Mouse (Mus musculus): ENCODE measurements around the gene Pnpla1. TPM values are rescaled to one million over a fixed set of nuclear protein-coding genes. Genes with fewer than 3 reads are reported as not detected.
"Not testable (repeated sequence)": the region's sequence is repeated elsewhere in the genome, so short reads cannot be mapped to it uniquely, and the experiment has no call there.

Gene Pnpla1
- polyA plus RNA-seq, 1 experiment from 2014 or later = 0.04 TPM

DNA sequence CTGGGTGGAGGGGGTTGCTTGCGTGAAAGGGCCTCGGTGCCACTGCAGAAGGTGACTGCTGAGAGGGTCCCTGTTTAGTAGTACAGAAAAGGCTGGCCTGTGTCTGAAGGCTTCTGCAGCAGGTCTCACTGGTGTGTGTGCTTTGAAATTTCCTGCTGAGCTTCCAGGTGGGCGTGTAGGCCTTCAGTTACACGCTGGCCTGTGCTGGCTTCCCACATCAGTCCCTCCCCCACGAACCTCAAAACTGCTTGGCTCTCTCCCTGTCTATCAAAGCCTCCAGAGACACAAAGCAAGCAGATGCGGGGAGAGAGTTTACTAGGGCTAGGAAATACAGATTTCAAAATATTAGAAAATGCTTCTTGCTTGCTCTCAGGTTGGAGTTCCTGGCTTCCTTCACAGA is 33.3 kb upstream of the Pnpla1 start:
- 80% methylated on average over 6 of the region's 6 CpGs for WGBS
- ATAC-seq (ENCODE audit: low FRiP score, low read depth) = no peak
- H3K9ac ChIP-seq = no peak overlapping the region
- no peaks in the 10 kb centered on the region for H3K9me3 ChIP-seq
- no peak overlapping the region for H3K27ac ChIP-seq (replicated peaks)
- no peak overlapping the region for H3K4me3 ChIP-seq
- H3K4me1 ChIP-seq (replicated peaks) = no peaks in the 10 kb centered on the region
- peaks cover 54% of the 10 kb centered on the region for H3K36me3 ChIP-seq
- no peak overlapping the region for H3K4me2 ChIP-seq
- no peaks in the 10 kb centered on the region for H3K27me3 ChIP-seq

DNA sequence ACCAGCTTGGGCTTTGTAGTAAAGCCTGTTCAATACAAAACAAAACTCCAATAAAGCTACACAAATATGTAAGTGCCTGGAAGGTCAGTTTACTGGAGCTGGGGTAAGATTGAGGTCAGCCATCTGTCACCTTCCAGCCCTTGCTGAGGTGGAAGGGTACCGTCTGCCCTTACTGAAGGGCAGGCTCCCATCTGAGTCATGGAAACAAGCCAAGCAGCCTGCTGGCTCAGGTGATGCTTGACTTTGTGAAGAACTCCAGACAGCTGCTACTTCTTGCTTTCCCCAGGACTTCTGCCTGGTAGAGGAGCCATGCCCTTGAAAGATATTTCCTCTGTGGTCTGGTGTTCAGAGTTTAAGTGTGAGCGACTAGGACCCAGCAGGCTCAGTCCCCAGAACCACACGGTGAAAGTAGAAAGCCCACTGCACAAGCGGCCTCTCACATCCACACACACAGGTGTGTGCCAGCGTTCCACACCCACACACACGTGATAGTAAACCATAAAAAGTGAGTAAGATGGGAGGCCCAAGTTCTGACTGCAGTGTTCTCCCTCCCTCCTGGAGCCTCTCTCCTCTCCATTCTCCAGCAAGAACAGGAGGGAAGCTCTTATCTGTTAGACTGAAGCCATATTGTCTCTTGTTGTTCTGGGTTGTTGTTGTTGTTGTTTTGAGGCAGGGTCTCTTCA is 32.7 kb upstream of the Pnpla1 start:
- H3K4me3 ChIP-seq = no peak overlapping the region
- H3K4me1 ChIP-seq (replicated peaks) = no peaks in the 10 kb centered on the region
- H3K9me3 ChIP-seq = no peaks in the 10 kb centered on the region
- 90% methylated on average over 6 of the region's 6 CpGs for WGBS
- no peak overlapping the region for H3K4me2 ChIP-seq
- no peaks in the 10 kb centered on the region for H3K27me3 ChIP-seq
- ATAC-seq (ENCODE audit: low FRiP score, low read depth) = no peak
- H3K27ac ChIP-seq (replicated peaks) = no peak overlapping the region
- peaks cover 53% of the 10 kb centered on the region for H3K36me3 ChIP-seq
- H3K9ac ChIP-seq = no peak overlapping the region

GRCm38 (mm10) chr17:28827665-28828231 is 30.5 kb upstream of the Pnpla1 start:
- Histone ChIP-seq H3K27me3 (no peaks in the 10 kb centered on the region), H3K4me1 (replicated peaks) (no peaks in the 10 kb centered on the region), H3K4me2 (no peak overlapping the region), H3K27ac (replicated peaks) (no peak overlapping the region), H3K9me3 (no peaks in the 10 kb centered on the region), H3K36me3 (peaks cover 39% of the 10 kb centered on the region), H3K9ac (no peak overlapping the region), H3K4me3 (no peak overlapping the region)
- no peak for ATAC-seq (ENCODE audit: low FRiP score, low read depth)
- WGBS = 93% methylated on average over 8 of the region's 8 CpGs

DNA sequence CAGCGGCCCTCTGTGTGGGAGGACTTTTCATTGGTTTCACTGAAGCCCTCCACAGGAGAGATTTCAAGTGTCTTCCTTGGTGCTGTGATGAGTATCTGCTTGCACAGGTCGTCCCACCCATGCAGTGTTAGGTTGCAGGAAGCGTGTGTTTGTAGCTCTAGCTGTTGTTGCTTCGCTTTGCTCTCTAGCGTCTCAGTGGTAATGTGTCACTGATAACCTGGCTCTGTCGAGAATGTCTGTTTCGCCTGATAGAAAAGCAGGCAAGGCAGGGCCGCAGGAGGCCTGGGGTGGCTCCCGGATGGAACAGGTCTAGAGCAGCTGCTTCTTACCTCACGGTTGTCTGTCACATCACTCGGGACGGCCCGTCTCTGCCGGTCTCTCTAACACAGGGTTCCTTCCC is 29.1 kb upstream of the Pnpla1 start:
- no peak for ATAC-seq (ENCODE audit: low FRiP score, low read depth)
- Histone ChIP-seq H3K36me3 (peaks cover 27% of the 10 kb centered on the region), H3K9me3 (no peaks in the 10 kb centered on the region)

DNA sequence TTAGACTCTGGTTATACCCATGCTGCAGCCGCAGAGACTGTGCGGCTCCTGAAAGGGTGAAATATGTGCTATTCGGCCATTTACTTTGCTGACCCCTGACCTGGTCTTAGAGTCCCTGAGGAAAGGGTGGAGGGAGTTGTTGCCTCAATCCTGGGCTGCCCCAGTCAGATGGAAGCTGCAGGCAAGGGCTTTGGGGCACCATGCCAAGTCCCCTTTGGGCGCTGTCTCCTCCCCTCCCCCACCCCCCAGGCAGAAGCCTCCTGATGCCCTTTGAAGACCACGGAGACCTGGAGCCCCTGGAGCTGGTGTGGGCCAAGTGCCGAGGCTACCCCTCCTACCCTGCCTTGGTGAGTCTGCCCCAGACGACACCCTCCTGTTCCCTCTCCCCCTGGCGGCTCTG is 27.1 kb upstream of the Pnpla1 start:
- Histone ChIP-seq H3K4me3 (no peak overlapping the region), H3K9me3 (no peaks in the 10 kb centered on the region), H3K4me2 (no peak overlapping the region), H3K27ac (replicated peaks) (no peak overlapping the region), H3K9ac (no peak overlapping the region), H3K27me3 (no peaks in the 10 kb centered on the region), H3K36me3 (peaks cover 25% of the 10 kb centered on the region), H3K4me1 (replicated peaks) (no peaks in the 10 kb centered on the region)
- WGBS = 77% methylated on average over 8 of the region's 8 CpGs
- no peak for ATAC-seq (ENCODE audit: low FRiP score, low read depth)

More for the DNA sequence above, 29.1 kb upstream of the Pnpla1 start:
- 87% methylated on average over 14 of the region's 14 CpGs for WGBS
- H3K4me2 ChIP-seq = no peak overlapping the region
- H3K4me1 ChIP-seq (replicated peaks) = no peaks in the 10 kb centered on the region
- H3K27me3 ChIP-seq = no peaks in the 10 kb centered on the region
- H3K9ac ChIP-seq = no peak overlapping the region
- no peak overlapping the region for H3K27ac ChIP-seq (replicated peaks)
- no peak overlapping the region for H3K4me3 ChIP-seq

- H3K4me2 ChIP-seq = no peak overlapping the region
- no peaks in the 10 kb centered on the region for H3K4me1 ChIP-seq (replicated peaks)
- H3K9ac ChIP-seq = no peak overlapping the region
- no peak overlapping the region for H3K27ac ChIP-seq (replicated peaks)
- ATAC-seq (ENCODE audit: low FRiP score, low read depth) = no peak
- 89% methylated on average over 9 of the region's 9 CpGs for whole genome bisulfite sequencing
- H3K27me3 ChIP-seq = no peaks in the 10 kb centered on the region
- peaks cover 35% of the 10 kb centered on the region for H3K36me3 ChIP-seq
- H3K4me3 ChIP-seq = no peak overlapping the region
- H3K9me3 ChIP-seq = no peaks in the 10 kb centered on the region
Measured at GRCm38 (mm10) chr17:28832040-28832439, 26.2 kb upstream of the Pnpla1 start.

GRCm38 (mm10) chr17:28832875-28833274 is 25.3 kb upstream of the Pnpla1 start:
- Histone ChIP-seq H3K27me3 (no peaks in the 10 kb centered on the region), H3K36me3 (peaks cover 39% of the 10 kb centered on the region), H3K4me1 (replicated peaks) (no peaks in the 10 kb centered on the region), H3K27ac (replicated peaks) (no peak overlapping the region), H3K9ac (no peak overlapping the region), H3K4me3 (no peak overlapping the region), H3K9me3 (no peaks in the 10 kb centered on the region), H3K4me2 (no peak overlapping the region)
- ATAC-seq (ENCODE audit: low FRiP score, low read depth) = no peak
- 92% methylated on average over 3 of the region's 3 CpGs for WGBS

GRCm38 (mm10) chr17:28834676-28835075 is 23.5 kb upstream of the Pnpla1 start:
- no peak overlapping the region for H3K9ac ChIP-seq
- WGBS = 78% methylated on average over 10 of the region's 10 CpGs
- peaks cover 47% of the 10 kb centered on the region for H3K36me3 ChIP-seq
- no peak for ATAC-seq (ENCODE audit: low FRiP score, low read depth)
- no peak overlapping the region for H3K4me2 ChIP-seq
- no peak overlapping the region for H3K27ac ChIP-seq (replicated peaks)
- H3K4me1 ChIP-seq (replicated peaks) = no peaks in the 10 kb centered on the region
- no peaks in the 10 kb centered on the region for H3K27me3 ChIP-seq
- no peaks in the 10 kb centered on the region for H3K9me3 ChIP-seq
- no peak overlapping the region for H3K4me3 ChIP-seq

DNA sequence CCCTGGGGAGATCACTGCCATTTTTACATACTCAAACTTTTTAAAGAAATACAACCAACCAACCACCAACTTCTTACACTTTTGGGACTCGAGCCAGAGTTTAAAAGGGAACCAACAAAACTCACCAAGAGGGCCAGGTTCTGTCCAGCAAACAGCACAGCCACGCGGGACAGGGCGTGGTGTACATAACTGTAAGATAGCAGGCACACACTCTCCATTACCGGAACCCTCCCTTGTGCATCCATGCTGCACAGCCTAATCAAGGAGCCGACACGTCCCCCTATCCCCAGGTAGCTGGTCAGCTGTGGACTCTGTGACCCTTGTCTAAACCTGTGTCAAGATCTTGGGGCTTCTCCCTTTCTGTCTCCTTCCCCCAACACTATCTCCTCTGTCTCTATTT is 20.4 kb upstream of the Pnpla1 start:
- no peak overlapping the region for H3K9ac ChIP-seq
- H3K36me3 ChIP-seq = peaks cover 39% of the 10 kb centered on the region
- no peak for ATAC-seq (ENCODE audit: low FRiP score, low read depth)
- H3K4me3 ChIP-seq = no peak overlapping the region
- 95% methylated on average over 7 of the region's 7 CpGs for WGBS
- H3K4me2 ChIP-seq = no peak overlapping the region
- no peaks in the 10 kb centered on the region for H3K4me1 ChIP-seq (replicated peaks)
- no peak overlapping the region for H3K27ac ChIP-seq (replicated peaks)
- H3K27me3 ChIP-seq = no peaks in the 10 kb centered on the region
- H3K9me3 ChIP-seq = no peaks in the 10 kb centered on the region

DNA sequence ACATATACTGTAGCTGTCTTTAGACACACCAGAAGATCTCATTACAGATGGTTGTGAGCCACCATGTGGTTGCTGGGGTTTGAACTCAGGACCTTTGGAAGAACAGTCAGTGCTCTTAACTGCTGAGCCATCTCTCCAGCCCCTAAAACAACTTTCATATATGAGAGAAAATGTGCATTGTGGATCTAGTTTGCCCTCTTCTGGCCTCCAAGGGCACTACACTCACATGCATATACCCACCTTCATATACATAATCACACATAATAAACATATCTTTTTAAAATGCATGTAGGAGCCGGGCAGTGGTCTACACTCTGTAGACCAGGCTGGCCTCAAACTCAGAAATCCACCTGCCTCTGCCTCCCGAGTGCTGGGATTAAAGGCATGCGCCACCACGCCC is 16.3 kb upstream of the Pnpla1 start:
- H3K4me3 ChIP-seq; H3K27ac ChIP-seq (replicated peaks); H3K9me3 ChIP-seq; ATAC-seq (ENCODE audit: low FRiP score, low read depth); H3K4me1 ChIP-seq (replicated peaks); H3K27me3 ChIP-seq; H3K4me2 ChIP-seq; H3K9ac ChIP-seq: not testable (repeated sequence)
- 99% methylated on average over 4 of the region's 4 CpGs for WGBS
- peaks cover 28% of the 10 kb centered on the region for H3K36me3 ChIP-seq

DNA sequence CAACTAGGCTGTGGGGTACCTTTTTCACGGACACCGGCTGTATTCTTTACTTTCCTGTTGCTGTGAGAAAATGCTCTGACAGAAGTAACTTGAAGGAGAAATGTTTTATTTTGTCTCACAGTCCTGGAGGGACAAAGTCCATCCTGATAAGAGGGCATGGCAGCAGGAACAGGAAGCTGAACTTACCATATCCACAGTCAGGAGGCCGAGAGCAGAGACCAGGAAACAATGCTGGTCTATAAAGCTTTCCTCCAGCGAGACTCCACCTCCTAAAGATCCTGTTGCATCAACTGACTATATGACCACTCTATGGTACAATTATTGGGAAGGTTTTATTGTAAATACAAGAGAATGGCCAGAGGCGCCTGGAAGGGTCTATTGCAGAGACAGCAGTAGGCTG is 14.5 kb upstream of the Pnpla1 start:
- Histone ChIP-seq H3K9ac (no peak overlapping the region), H3K4me1 (replicated peaks) (no peaks in the 10 kb centered on the region), H3K9me3 (no peaks in the 10 kb centered on the region), H3K27me3 (no peaks in the 10 kb centered on the region), H3K4me3 (no peak overlapping the region), H3K4me2 (no peak overlapping the region), H3K27ac (replicated peaks) (no peak overlapping the region), H3K36me3 (peaks cover 12% of the 10 kb centered on the region)
- WGBS = 88% methylated on average over 5 of the region's 5 CpGs
- ATAC-seq (ENCODE audit: low FRiP score, low read depth) = no peak

- no peak overlapping the region for H3K9ac ChIP-seq
- no peaks in the 10 kb centered on the region for H3K4me1 ChIP-seq (replicated peaks)
- no peaks in the 10 kb centered on the region for H3K27me3 ChIP-seq
- H3K9me3 ChIP-seq = no peaks in the 10 kb centered on the region
- no peak for ATAC-seq (ENCODE audit: low FRiP score, low read depth)
- WGBS = 79% methylated on average over 11 of the region's 11 CpGs
- H3K4me2 ChIP-seq = no peak overlapping the region
- H3K4me3 ChIP-seq = no peak overlapping the region
- H3K27ac ChIP-seq (replicated peaks) = no peak overlapping the region
- H3K36me3 ChIP-seq = no peaks in the 10 kb centered on the region
Measured at GRCm38 (mm10) chr17:28846974-28847617, 11.1 kb upstream of the Pnpla1 start.
